Mouse (Mus musculus): Measurements from ENCODE around the gene Hipk1. TPM values are rescaled to one million over a fixed set of nuclear protein-coding genes. Genes with fewer than 3 reads are reported as not detected.

Hipk1 gene
- polyA plus RNA-seq, 1 experiment: 58.1 TPM

DNA sequence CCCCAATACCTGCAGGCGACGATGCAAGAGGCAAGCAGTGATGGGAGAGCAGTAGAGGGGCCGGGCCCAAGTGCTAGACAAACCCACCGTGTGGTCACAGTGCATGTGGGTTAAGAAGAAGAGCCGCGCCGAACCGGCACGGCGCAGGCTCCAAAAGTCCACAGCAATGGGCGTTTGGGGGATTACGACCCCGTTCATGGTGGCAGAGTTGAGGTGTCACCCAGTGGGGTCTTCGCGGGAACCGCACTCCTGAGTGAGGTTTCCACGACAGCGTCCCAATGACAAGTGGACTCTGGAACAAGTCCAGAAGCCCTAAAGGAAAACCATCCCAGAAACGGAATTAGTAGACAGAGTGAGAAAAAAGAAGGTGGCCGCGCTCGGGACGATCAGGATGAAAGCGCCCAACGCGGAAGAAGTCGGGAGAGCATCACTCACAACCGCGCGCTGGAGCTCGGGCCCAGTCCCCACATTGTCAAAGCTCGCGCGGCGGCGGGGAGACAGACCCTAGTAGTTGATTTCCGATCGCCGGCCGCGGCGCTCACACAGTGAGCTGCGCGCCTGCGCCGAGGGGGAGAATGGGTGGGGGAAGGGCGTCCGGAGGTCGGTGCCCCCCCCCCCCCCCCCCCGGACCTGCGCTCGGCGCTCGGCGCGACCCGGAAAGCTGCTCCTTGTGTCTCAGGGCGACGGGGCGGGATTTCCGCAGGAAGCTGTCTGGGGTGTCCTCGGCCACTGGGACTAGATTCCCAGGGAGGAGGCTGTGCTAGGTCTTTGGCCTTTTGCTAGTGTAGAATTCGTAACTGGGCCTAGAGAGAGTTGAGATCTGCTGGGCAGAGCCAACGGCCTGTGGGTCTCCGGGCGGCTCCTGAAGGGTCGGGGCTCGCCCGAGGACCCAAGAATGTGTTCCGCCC is 17.8 kb upstream of the Hipk1 start, which contains the start of the genes Dclre1b, Ap4b1 and Gm43064:
Gene Dclre1b (minus strand): TSS at position 554 of the 908 bp plus-strand sequence.
Gene Ap4b1 (plus strand): TSS at position 630 of the 908 bp plus-strand sequence.
Gene Gm43064 (plus strand): TSS at position 683 of the 908 bp plus-strand sequence.
- Histone ChIP-seq H3K4me3 (ENCODE audit: insufficient read depth, low read depth, low read length) (peak within 1 kb of the TSS; percentile 99), H3K36me3 (ENCODE audit: control insufficient read depth, insufficient read depth, low read length) (peaks cover 5% of the 10 kb centered on the region; the same call in 1 of the 2 replicates), H3K27me3 (replicated peaks; ENCODE audit: control insufficient read depth, insufficient read depth, low read length) (no peaks in the 10 kb centered on the region), H3K27ac (ENCODE audit: insufficient read depth, low read depth, low read length) (peak within 1 kb of the TSS; percentile 89), H3K4me1 (ENCODE audit: control insufficient read depth, insufficient read depth, low read length) (peaks cover 3% of the 10 kb centered on the region; the same call in 1 of the 2 replicates)
- WGBS: 1% methylated on average over 69 of the region's 70 CpGs
- peak; percentile 95 for DNase-seq
- TF ChIP-seq CTCF (conservative IDR thresholded peaks at IDR 0.05; ENCODE audit: insufficient read depth, insufficient read length, low read depth, low read length): no peak
- peak; percentile 57 for TF ChIP-seq POLR2A (IDR thresholded peaks at IDR 0.05; ENCODE audit: low read depth, low read length)

DNA sequence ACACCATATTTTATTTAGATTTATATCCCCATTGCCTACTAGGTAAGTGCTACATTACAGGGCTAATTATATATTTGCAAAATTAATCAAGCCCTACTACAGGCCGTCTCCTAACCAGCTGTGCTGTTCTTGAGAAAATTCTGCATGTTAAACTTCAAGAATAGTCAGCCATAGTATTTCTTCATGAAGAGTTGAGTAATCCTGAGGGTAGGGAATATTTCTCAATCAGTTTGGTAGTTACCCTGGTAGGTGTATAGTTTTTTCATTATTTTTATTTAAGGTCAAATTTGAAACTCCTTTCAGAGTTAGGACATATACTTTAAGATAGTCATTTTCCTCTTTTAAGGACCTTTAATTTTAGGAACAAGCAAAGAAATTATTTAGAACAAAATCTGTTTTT is 14.3 kb upstream of the Hipk1 start:
- Histone ChIP-seq H3K27me3 (replicated peaks; ENCODE audit: control insufficient read depth, insufficient read depth, low read length) (no peaks in the 10 kb centered on the region), H3K4me3 (ENCODE audit: insufficient read depth, low read depth, low read length) (no peak overlapping the region), H3K36me3 (ENCODE audit: control insufficient read depth, insufficient read depth, low read length) (no peaks in the 10 kb centered on the region; the same call in 1 of the 2 replicates), H3K27ac (ENCODE audit: insufficient read depth, low read depth, low read length) (no peak overlapping the region), H3K4me1 (ENCODE audit: control insufficient read depth, insufficient read depth, low read length) (peaks cover 29% of the 10 kb centered on the region)
- no peak for DNase-seq
- 95% methylated on average over 1 of the region's 1 CpGs for WGBS
- TF ChIP-seq POLR2A (IDR thresholded peaks at IDR 0.05; ENCODE audit: low read depth, low read length): no peak
- TF ChIP-seq CTCF (conservative IDR thresholded peaks at IDR 0.05; ENCODE audit: insufficient read depth, insufficient read length, low read depth, low read length): no peak

DNA sequence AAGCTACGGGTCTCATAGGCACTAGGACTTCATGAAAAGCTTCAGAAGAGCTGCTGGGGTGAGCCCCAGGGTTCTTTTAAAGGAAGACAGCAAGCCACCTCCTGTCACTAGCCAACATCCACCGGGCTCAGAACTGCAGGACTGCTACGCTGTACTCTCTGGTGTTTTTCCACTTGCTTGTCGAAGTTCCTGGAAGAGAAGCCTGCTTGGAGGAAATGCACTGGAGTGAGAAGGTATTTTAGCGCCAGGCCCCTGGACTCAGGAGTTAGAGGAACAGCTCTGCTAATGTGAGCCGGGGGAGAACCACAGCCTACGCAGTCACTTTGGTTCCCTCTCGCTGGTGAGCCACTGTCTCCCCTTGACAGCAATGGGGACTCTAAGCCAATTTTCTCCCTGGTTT is 11.5 kb upstream of the Hipk1 start:
- no peak overlapping the region for H3K4me3 ChIP-seq (ENCODE audit: insufficient read depth, low read depth, low read length)
- no peak for TF ChIP-seq CTCF (conservative IDR thresholded peaks at IDR 0.05; ENCODE audit: insufficient read depth, insufficient read length, low read depth, low read length)
- TF ChIP-seq POLR2A (IDR thresholded peaks at IDR 0.05; ENCODE audit: low read depth, low read length): no peak
- no peaks in the 10 kb centered on the region; the same call in 1 of the 2 replicates for H3K36me3 ChIP-seq (ENCODE audit: control insufficient read depth, insufficient read depth, low read length)
- peak; percentile 85 for DNase-seq
- H3K27me3 ChIP-seq (replicated peaks; ENCODE audit: control insufficient read depth, insufficient read depth, low read length): no peaks in the 10 kb centered on the region
- peaks cover 26% of the 10 kb centered on the region for H3K4me1 ChIP-seq (ENCODE audit: control insufficient read depth, insufficient read depth, low read length)
- H3K27ac ChIP-seq (ENCODE audit: insufficient read depth, low read depth, low read length): peak overlapping the region; percentile 68
- WGBS: 31% methylated on average over 8 of the region's 8 CpGs

DNA sequence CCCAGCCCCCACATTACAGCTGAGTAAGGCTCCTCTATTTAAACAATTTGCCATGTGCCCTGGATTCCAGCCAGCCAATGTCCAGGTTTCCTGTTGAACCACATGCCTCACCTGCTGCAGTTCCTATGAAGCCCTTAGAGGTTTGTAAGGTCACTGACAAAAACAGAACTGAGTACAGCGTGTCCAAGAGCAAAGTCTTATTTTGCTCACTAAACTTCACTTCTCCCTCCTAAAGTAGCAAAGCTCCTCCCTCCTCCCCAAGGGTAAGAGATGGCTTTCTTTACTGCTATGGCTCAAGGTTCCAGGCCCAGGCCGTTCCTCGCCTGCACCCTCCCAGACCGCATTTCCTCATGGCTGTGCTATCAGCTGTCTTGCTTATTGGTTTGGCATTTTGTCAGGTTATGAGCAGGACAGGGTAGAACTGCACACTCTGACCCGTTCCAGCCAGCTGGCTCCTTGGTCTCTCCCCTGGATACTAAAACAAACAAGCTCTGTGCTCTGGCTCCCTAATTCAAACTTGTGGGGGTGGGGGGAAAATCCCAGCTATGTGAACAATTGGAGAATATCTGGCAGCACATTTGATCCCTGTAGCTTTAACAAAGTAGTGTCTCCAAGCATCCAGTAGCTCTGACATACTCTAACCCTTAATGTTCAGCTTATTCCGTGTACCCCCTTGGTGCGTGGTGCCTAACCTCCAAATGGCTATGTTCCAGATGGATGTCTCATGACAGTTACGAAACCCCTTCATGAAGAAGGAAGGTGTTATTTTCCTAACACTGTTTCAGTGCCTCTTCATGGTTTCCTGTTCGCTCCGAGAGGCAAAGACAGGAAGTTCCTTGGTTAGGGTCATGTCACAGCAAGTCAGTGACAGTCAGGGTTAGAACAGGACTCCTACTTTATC is 10.5 kb upstream of the Hipk1 start:
- Histone ChIP-seq H3K27ac (ENCODE audit: insufficient read depth, low read depth, low read length) (peak overlapping the region; percentile 100), H3K27me3 (replicated peaks; ENCODE audit: control insufficient read depth, insufficient read depth, low read length) (no peaks in the 10 kb centered on the region), H3K36me3 (ENCODE audit: control insufficient read depth, insufficient read depth, low read length) (no peaks in the 10 kb centered on the region; the same call in 1 of the 2 replicates), H3K4me3 (ENCODE audit: insufficient read depth, low read depth, low read length) (no peak overlapping the region), H3K4me1 (ENCODE audit: control insufficient read depth, insufficient read depth, low read length) (peaks cover 26% of the 10 kb centered on the region)
- TF ChIP-seq POLR2A (IDR thresholded peaks at IDR 0.05; ENCODE audit: low read depth, low read length): no peak
- no peak for TF ChIP-seq CTCF (conservative IDR thresholded peaks at IDR 0.05; ENCODE audit: insufficient read depth, insufficient read length, low read depth, low read length)
- peak; percentile 95 for DNase-seq
- 8% methylated on average over 10 of the region's 10 CpGs for WGBS

DNA sequence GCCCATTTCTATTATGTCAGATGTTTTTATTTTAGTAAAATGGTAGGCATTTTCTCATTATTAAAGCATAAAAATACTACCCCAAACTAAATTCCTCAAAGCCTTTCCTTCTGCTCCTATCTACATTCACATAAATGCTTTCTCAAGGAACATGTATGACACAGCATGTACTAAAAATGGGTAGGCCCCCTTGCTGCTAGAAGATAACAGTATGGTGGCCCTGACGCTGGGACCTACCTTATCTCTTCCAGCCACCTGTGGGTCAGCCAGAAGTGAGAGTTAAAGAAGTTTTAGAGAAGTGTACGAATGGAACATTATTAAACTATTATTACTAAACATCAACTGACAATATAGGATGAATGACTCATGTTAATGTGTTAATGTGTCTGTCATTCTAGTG is 8.1 kb upstream of the Hipk1 start:
- 85% methylated on average over 2 of the region's 2 CpGs for WGBS
- no peak overlapping the region for H3K27ac ChIP-seq (ENCODE audit: insufficient read depth, low read depth, low read length)
- H3K4me1 ChIP-seq (ENCODE audit: control insufficient read depth, insufficient read depth, low read length): peaks cover 26% of the 10 kb centered on the region

DNA sequence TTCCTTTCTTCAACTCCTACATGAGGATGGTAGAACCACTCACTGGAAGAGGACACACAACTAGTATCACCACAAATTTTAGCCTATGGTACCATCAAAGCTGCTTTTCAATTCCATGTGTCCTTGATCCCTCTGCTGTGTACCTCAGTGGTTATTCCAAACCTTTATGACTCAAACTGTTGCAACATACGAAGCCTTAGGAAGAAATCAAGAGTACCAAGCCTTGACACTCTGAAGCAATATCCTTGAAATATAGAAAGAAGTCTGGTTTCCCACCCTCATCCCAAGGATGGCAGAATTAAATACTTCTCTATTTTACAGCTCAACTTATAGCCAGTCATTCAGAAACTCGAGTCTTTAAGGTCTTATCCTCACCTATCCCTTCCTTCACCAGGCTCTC is 5.0 kb upstream of the Hipk1 start:
- Histone ChIP-seq H3K4me3 (ENCODE audit: insufficient read depth, low read depth, low read length) (no peak overlapping the region), H3K27me3 (replicated peaks; ENCODE audit: control insufficient read depth, insufficient read depth, low read length) (no peaks in the 10 kb centered on the region), H3K36me3 (ENCODE audit: control insufficient read depth, insufficient read depth, low read length) (no peaks in the 10 kb centered on the region), H3K27ac (ENCODE audit: insufficient read depth, low read depth, low read length) (no peak overlapping the region), H3K4me1 (ENCODE audit: control insufficient read depth, insufficient read depth, low read length) (peaks cover 12% of the 10 kb centered on the region)
- no peak for DNase-seq
- TF ChIP-seq CTCF (conservative IDR thresholded peaks at IDR 0.05; ENCODE audit: insufficient read depth, insufficient read length, low read depth, low read length) (no peak), POLR2A (IDR thresholded peaks at IDR 0.05; ENCODE audit: low read depth, low read length) (no peak)
- 65% methylated on average over 2 of the region's 2 CpGs for WGBS

More for the DNA sequence above, 8.1 kb upstream of the Hipk1 start:
- DNase-seq: no peak
- TF ChIP-seq CTCF (conservative IDR thresholded peaks at IDR 0.05; ENCODE audit: insufficient read depth, insufficient read length, low read depth, low read length) (no peak), POLR2A (IDR thresholded peaks at IDR 0.05; ENCODE audit: low read depth, low read length) (no peak)
- Histone ChIP-seq H3K27me3 (replicated peaks; ENCODE audit: control insufficient read depth, insufficient read depth, low read length) (no peaks in the 10 kb centered on the region), H3K36me3 (ENCODE audit: control insufficient read depth, insufficient read depth, low read length) (no peaks in the 10 kb centered on the region; the same call in 1 of the 2 replicates), H3K4me3 (ENCODE audit: insufficient read depth, low read depth, low read length) (no peak overlapping the region)
